Mouse (Mus musculus) megakaryocyte, embryonic 14.5 days (primary cell): ENCODE data around the gene Pes1.

ENCODE experiments used
- FLI1 ChIP-seq: IDR thresholded peaks from 2 replicates; pipeline ENCODE4 v1.6.1; 2012; ENCODE audit warnings: low read length, inconsistent platforms, mixed read lengths
- GATA1 ChIP-seq: IDR thresholded peaks from 3 replicates; pipeline ENCODE4 v1.6.1; 2012; ENCODE audit warnings: mixed read lengths, low read length, inconsistent platforms, borderline replicate concordance

DNA sequence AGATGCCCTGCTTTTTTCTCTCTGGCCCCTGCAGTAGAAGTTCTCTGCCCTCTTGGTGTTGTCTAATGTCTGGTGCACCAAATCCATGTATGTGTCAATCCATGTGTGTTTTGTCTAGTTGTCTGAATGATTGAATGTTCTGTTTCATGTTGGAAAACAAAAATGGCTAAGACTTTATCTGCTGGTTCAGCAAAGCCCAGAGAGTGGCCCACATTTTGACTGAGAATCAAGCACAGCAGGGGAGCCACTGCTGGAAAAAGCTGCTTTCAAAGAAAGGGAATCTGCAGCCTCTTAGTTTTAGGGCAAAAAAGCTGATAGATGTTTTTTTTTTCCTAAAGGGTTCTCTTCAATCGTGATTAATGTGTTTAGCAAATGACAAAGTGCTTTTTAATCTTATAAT lies 17.4 kb upstream of the Pes1 start:
- TF ChIP-seq GATA1: no peak
- TF ChIP-seq FLI1: no peak
